Mouse (Mus musculus) kidney, embryonic 15.5 days (tissue): Measurements from ENCODE around the gene Cbx3. TPM values are rescaled to one million over a fixed set of nuclear protein-coding genes. Genes with fewer than 3 reads are reported as not detected.

Experiments
- ATAC-seq: fragments of 200-750 bp; cut with Nextera tagmentation; replicated peaks from 2 replicates; pipeline ENCODE4 v1.8.0; 2017; ENCODE audit warnings: moderate TSS enrichment; ENCODE audit not compliant: low FRiP score
- H3K27ac ChIP-seq: fragments of 300-500 bp; sonication (generic); 2 replicates; pipeline ENCODE4 v1.5.1; 2015; ENCODE audit warnings: mild to moderate bottlenecking, inconsistent platforms
- H3K27me3 ChIP-seq: fragments of 300-500 bp; sonication (generic); 2 replicates; pipeline ENCODE4 v1.6.1; 2015; ENCODE audit warnings: inconsistent platforms
- H3K36me3 ChIP-seq: fragments of 300-500 bp; sonication (generic); 2 replicates; pipeline ENCODE4 v1.6.1; 2015; ENCODE audit warnings: inconsistent platforms
- H3K4me1 ChIP-seq: fragments of 300-500 bp; sonication (generic); 2 replicates; pipeline ENCODE4 v1.6.1; 2015; ENCODE audit warnings: inconsistent platforms
- H3K4me2 ChIP-seq: fragments of 300-500 bp; sonication (generic); 2 replicates; pipeline ENCODE4 v1.6.1; 2015; ENCODE audit warnings: moderate library complexity, mild to moderate bottlenecking, inconsistent platforms
- H3K4me3 ChIP-seq: fragments of 300-500 bp; sonication (generic); replicated peaks from 2 replicates; pipeline ENCODE4 v1.5.1; 2015; ENCODE audit warnings: mild to moderate bottlenecking, inconsistent platforms
- H3K9ac ChIP-seq: fragments of 300-500 bp; sonication (generic); 2 replicates; pipeline ENCODE4 v1.6.1; 2015; ENCODE audit warnings: mild to moderate bottlenecking, inconsistent platforms
- H3K9me3 ChIP-seq: fragments of 300-500 bp; sonication (generic); replicated peaks from 2 replicates; pipeline ENCODE4 v1.6.1; 2016; ENCODE audit warnings: inconsistent platforms
- WGBS: fragments of 180-500 bp; shearing (Covaris S2); methylation state at CpG from one replicate; pipeline ENCODE4 v1.1.7; 2015; ENCODE audit warnings: mixed read lengths; 5-methylcytosine and 5-hydroxymethylcytosine counted together
- polyA plus RNA-seq: library from polyadenylated mRNA; unstranded; fragments of >200 nt; fragmentation: Nextera tagmentation; extraction: Ambion mirVana; gene quantifications from 2 replicates; pipeline ENCODE4 v1.2.1, GENCODE M21; 2015

Gene Cbx3
- polyA plus RNA-seq, result 476 and 547 TPM in 2 replicates

DNA sequence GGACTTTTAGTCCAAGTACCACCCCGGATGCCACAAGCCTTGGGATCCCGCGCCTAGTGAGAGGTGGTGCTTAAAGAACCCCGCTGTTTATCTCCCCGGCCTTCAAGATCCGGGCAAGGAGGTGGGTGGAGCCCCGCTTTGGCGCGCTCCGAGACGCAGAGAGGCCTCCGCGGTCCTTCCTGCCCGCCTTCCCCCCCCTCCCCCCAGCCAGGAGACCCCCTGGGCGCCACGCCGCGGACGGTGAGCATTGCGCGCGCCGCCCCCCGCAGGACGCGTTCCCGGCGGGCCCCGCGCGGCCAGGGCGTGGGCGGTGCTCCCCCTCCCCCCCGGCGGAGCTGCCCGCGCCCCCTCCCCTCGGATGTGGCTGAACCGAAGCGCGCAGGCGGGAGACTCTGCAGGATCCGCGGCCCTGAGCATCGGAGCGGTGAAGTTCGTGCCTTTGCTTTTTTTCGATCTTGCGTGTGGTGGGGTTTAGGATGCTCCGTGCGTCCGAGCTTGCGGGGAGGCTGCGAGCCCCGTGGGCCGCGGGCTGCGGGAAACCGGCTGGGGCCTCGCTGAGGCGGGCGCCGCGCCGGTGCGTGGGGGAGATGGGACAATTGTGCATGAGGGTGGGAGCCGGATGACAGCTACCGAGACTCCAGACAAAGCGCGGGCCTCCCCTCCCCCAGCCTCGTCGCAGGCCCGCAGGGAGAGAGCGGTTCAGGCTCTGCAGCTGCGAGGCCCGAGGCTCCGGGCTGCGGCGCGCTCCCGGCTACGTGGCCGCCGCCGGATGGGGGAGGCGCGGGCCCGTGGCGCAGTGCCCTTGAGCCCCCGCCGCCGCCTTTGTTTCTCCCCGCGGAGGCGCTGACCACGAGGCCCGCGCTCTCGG is at the start of gene Cbx3:
Cbx3 (plus strand) TSS at position 50 of the 868 bp plus-strand sequence.
- Histone ChIP-seq H3K27me3 (no peaks in the 10 kb centered on the region), H3K4me3 (peak within 1 kb of the TSS; percentile 84), H3K4me2 (peak within 1 kb of the TSS; percentile 65), H3K9ac (peak within 1 kb of the TSS; percentile 98), H3K27ac (peak within 1 kb of the TSS; percentile 100), H3K36me3 (peaks cover 53% of the 10 kb centered on the region), H3K9me3 (no peaks in the 10 kb centered on the region), H3K4me1 (peaks cover 32% of the 10 kb centered on the region)
- WGBS, result under 1% methylated on average over 96 of the region's 99 CpGs
- peak; percentile 89 for ATAC-seq

DNA sequence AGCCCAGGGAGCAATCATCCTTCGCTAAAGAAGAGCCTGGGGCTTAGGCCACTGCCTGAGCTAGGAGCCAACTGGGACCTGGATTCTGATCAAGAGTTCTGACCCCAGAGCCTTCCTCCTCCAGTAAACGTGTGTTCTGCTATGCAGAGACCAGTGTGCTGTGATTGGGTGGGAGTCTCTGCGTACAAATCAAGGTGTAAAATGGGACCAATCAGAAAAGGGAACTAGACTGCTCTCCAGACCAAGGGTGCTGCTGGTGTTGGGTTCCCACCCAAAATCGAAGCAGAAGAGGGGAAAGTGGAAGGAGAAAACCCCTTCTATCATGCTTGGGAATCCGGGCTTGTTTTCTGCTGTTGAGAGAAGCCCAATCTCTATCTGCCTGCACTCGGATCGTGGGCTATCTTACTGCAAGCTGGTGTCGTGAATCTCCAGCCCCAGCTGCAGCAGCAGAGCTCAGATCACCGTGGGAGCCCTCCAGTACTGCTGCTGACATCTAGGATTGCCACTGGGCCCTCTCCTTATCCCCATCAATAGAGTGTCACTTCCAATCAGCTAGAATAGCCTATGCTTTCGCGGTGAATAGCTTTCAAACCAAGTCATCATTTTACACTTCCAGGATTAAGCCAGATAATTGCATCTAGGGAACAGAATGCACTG is 46.6 kb upstream of the Cbx3 start:
- H3K4me3 ChIP-seq, result no peak overlapping the region
- no peaks in the 10 kb centered on the region for H3K4me1 ChIP-seq
- no peak overlapping the region for H3K4me2 ChIP-seq
- ATAC-seq, result no peak
- H3K27me3 ChIP-seq, result no peaks in the 10 kb centered on the region
- no peaks in the 10 kb centered on the region for H3K36me3 ChIP-seq
- H3K9me3 ChIP-seq, result no peaks in the 10 kb centered on the region; the same call in 1 of the 2 replicates
- 53% methylated on average over 11 of the region's 11 CpGs for WGBS
- no peak overlapping the region for H3K9ac ChIP-seq
- no peak overlapping the region for H3K27ac ChIP-seq

DNA sequence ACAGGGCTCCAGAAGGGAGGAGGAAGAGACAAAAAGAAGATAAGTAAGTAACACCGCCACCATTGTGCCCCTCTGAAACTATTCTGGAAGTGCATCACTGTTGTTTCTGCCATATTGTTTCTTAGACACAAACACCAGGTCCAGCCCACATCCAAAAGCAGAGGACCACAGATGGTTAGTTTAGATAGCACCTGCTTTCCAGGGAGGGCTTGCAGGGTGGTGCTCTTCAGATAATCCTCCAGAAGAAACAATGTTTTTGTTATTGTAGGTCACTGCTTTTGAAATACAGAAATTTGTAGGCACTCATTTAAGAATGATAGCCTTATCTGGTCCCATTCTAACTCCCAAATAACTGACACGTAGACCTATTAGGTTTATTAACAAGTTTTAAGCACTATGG is 45.6 kb upstream of the Cbx3 start:
- Histone ChIP-seq H3K27ac (no peak overlapping the region), H3K9ac (no peak overlapping the region), H3K36me3 (no peaks in the 10 kb centered on the region), H3K9me3 (no peaks in the 10 kb centered on the region; the same call in 1 of the 2 replicates), H3K4me2 (no peak overlapping the region), H3K4me1 (no peaks in the 10 kb centered on the region), H3K4me3 (no peak overlapping the region), H3K27me3 (no peaks in the 10 kb centered on the region)
- 82% methylated on average over 2 of the region's 2 CpGs for WGBS
- ATAC-seq, result no peak

DNA sequence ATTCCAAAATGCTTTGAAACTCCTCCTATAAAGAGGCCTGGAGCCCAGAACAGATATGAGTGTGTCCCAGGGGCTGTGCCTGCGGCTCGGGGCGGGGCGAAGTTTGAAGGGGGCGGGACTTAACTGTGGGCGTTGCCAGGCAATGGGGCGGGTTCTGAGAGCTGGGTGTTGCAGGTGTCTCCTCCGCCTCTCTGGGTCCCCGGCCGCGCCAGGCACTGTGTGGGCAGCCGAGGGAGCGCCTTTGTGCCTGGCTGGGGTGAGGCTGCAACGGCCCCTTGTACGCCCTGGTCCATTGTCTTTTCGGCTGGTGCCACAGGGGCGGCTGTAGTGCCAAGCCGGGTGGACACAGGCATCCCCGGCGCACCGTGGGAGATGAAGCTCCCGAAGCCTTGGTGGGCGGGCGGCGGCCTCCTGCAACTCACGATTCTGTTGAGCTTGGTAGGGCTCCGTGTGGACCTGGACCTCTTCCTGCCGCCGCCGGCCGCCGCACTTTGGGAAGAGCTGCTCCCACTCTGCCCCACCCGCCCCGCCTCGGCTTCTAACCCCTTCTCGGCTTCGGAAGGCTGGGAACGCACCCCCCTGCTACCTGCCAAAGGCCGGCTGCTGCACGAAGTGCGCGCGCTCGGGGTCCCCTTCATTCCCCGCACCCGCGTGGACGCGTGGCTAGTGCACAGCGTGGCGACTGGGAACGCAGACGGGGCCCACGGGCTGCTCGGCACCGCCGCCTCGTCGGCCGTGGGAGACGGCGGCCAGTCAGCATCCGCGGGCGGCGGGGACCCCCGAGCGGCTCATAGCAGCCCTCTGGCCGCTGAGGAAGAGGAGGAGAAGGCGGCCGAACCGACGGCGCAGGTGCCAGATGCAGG is 37.4 kb upstream of the Cbx3 start, which contains the start of gene Nfe2l3:
Nfe2l3 (plus strand) TSS at position 136 of the 863 bp plus-strand sequence.
- Histone ChIP-seq H3K9ac (peak within 1 kb of the TSS; percentile 38), H3K36me3 (no peaks in the 10 kb centered on the region), H3K4me1 (peaks cover 19% of the 10 kb centered on the region), H3K9me3 (no peaks in the 10 kb centered on the region), H3K4me3 (peak within 1 kb of the TSS; percentile 53), H3K27ac (no peak within 1 kb of the TSS), H3K4me2 (peak within 1 kb of the TSS; percentile 95), H3K27me3 (peaks cover 52% of the 10 kb centered on the region)
- WGBS, result under 1% methylated on average over 73 of the region's 74 CpGs
- peak; percentile 91 for ATAC-seq

DNA sequence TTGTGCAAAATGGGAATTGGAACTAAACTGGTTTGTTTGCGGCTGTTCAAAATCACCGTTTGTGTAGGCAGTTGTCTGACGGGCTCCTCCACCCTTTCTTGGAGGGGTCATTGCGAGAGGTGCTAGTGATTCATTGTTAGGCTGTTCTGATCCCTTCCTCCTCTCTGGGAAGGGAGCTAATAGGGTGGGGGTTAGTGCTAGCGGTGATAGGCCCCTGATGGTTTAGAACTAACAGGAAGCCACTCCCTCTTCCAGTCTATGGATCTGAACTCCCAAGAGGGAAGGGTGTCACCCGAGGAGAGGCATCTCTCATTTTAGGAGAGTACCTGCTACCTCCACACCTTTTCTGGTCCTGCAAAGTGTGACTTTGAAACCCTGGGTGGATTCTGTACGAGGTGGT is 35.9 kb upstream of the Cbx3 start:
- no peak for ATAC-seq
- WGBS, result 30% methylated on average over 7 of the region's 7 CpGs
- Histone ChIP-seq H3K36me3 (no peaks in the 10 kb centered on the region), H3K27me3 (peaks cover 52% of the 10 kb centered on the region), H3K4me3 (0 out of 2 replicates have a peak overlapping the region, but pooled peaks have one; percentile 53), H3K27ac (no peak overlapping the region), H3K4me1 (peaks cover 19% of the 10 kb centered on the region), H3K9me3 (no peaks in the 10 kb centered on the region), H3K9ac (no peak overlapping the region), H3K4me2 (peak overlapping the region; percentile 95; the same call in 1 of the 2 replicates)

DNA sequence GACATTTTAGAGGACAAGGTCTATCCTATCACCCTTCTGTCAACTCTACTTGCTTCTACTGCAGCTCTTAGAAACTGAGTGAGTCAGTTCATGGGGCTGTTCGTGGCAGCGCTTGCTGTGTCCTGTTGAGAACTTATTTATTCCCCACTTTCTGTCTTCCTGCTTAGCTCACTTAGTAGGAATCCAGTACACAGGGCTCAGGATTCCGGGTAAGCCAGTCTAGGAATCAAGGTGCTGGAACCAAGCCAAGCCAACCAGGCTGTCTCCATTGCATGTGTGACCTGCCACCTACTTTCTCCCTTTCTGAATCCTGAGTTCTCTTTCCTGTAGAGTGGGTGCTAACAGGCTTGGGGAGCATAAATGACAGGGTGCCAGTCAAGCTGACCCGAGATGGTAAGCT is 32.5 kb upstream of the Cbx3 start:
- Histone ChIP-seq H3K4me3 (no peak overlapping the region), H3K9me3 (no peaks in the 10 kb centered on the region), H3K4me2 (no peak overlapping the region), H3K4me1 (peaks cover 16% of the 10 kb centered on the region), H3K36me3 (no peaks in the 10 kb centered on the region), H3K9ac (no peak overlapping the region), H3K27me3 (peaks cover 37% of the 10 kb centered on the region), H3K27ac (no peak overlapping the region)
- WGBS, result 70% methylated on average over 4 of the region's 4 CpGs
- ATAC-seq, result no peak

DNA sequence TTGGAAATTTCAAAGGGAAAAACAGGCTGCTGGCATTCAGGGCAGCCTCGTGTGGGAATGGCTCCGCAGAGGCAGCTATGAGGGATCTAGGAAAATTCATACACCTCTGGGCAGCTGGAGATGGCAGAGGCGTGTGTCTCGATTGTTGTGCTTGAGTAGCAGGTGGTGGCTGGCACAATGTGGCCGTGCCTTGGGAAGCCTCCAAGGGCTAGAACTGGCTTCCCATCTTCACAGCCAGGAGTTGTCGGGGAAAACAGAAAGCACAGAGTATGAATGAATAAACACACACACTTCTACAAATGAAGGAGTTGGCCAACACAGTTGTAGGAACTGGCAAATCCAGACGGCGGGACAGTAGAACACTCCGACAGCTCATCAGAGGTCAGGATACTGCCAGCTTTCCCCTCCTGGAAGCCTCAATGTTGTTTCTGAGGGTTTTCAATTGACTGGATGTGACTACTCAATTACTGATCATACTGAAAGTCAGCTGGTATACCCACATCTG is 31.3 kb upstream of the Cbx3 start:
- H3K9ac ChIP-seq, result no peak overlapping the region
- no peaks in the 10 kb centered on the region for H3K9me3 ChIP-seq
- H3K36me3 ChIP-seq, result no peaks in the 10 kb centered on the region
- H3K27me3 ChIP-seq, result peaks cover 25% of the 10 kb centered on the region
- ATAC-seq, result no peak
- H3K4me3 ChIP-seq, result no peak overlapping the region
- no peak overlapping the region for H3K4me2 ChIP-seq
- WGBS, result 92% methylated on average over 9 of the region's 9 CpGs
- peaks cover 4% of the 10 kb centered on the region; the same call in 1 of the 2 replicates for H3K4me1 ChIP-seq
- no peak overlapping the region for H3K27ac ChIP-seq

DNA sequence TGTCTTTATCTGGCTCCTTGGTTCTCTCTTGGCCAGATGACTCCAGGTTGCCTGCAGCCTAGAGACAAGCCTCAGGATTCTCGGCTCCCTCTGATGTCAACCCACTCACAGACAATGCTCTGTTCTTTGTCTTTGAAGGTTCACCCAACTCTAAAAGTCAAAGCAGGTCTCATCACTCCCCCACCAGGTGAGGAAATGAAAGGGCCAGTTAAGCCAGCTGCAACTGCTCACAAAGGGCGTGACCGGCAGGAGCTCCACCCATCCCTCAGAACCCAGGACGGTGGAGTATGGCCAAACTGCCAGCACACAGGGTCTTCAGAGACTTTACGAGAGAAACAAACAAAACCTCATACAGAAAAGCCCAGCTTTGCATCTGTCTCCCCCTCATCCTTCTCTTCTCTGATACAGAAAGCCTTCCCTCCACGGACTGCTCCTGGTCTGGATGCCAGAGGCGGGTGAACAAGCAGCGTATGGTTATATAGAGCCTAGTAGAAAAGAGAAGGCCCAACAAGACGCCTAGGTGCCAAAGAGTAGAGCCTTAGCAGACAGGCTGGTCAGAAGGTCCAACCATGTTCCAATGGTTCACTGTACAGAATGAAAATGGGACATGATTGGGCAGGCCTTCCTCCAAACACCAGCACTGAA is 27.8 kb upstream of the Cbx3 start:
- Histone ChIP-seq H3K36me3 (no peaks in the 10 kb centered on the region), H3K27ac (no peak overlapping the region), H3K4me3 (no peak overlapping the region), H3K9me3 (no peaks in the 10 kb centered on the region), H3K9ac (no peak overlapping the region), H3K4me1 (peaks cover 6% of the 10 kb centered on the region; the same call in 1 of the 2 replicates), H3K27me3 (no peaks in the 10 kb centered on the region), H3K4me2 (no peak overlapping the region)
- 52% methylated on average over 9 of the region's 9 CpGs for WGBS
- ATAC-seq, result peak; percentile 25; the same call in 1 of the 2 replicates

DNA sequence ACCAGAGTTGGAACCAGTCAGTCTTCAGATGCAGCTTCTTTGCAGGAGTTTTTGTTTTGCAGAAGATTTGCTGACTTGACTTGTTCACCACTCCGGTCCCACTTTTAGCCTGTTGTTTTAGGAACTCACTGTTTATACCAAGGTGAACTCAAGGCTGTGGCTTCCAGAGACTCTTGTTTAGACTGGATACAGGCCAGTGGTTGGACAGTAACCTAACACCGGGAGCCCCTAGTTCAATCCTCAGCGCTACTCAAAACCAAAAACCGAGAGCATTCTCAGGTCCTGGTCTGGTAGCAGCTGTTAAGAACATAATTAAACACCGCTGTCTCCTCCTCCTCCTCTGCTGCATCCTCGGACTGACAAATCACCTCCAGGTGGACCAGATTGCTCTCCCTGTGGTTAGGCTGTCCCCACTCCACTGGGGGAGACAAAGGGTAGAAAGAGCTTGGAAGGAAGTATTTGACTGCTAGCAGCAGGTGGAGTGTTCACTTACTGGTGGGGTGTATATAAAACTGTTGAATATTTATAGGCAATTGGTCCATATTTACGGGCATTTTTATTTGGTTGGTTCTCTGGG is 17.1 kb upstream of the Cbx3 start:
- 32% methylated on average over 7 of the region's 7 CpGs for WGBS
- peaks cover 11% of the 10 kb centered on the region for H3K4me1 ChIP-seq
- H3K4me2 ChIP-seq, result no peak overlapping the region
- ATAC-seq, result peak; percentile 67
- no peaks in the 10 kb centered on the region for H3K27me3 ChIP-seq
- peaks cover 8% of the 10 kb centered on the region for H3K36me3 ChIP-seq
- no peaks in the 10 kb centered on the region for H3K9me3 ChIP-seq
- no peak overlapping the region for H3K9ac ChIP-seq
- H3K27ac ChIP-seq, result peak overlapping the region; percentile 5; the same call in 1 of the 2 replicates
- no peak overlapping the region for H3K4me3 ChIP-seq

DNA sequence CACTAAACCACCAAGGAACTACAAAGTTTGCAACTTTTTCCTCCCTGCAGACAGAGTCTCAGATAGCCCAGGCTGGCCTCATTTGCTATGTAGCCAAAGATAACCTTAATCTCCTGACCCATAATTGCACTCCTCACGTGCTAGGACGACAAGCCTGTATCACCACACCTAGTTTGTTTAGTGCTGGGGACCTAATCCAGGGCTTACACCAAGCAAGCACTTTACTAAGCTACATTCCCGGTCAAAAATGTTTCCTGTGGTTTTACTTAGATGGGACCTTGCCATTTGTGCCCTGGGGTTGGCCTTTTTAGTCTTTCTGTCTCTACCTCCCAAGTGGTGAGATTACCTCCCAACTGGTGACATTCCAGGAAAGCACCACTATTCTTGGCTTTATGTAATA is 15.2 kb upstream of the Cbx3 start:
- ATAC-seq, result no peak
- Histone ChIP-seq H3K4me3 (no peak overlapping the region), H3K9me3 (no peaks in the 10 kb centered on the region), H3K4me2 (no peak overlapping the region), H3K27me3 (no peaks in the 10 kb centered on the region), H3K9ac (no peak overlapping the region), H3K27ac (0 out of 2 replicates have a peak overlapping the region, but pooled peaks have one; percentile 15), H3K36me3 (peaks cover 23% of the 10 kb centered on the region), H3K4me1 (peaks cover 11% of the 10 kb centered on the region)
- WGBS, result 58% methylated on average over 3 of the region's 3 CpGs

DNA sequence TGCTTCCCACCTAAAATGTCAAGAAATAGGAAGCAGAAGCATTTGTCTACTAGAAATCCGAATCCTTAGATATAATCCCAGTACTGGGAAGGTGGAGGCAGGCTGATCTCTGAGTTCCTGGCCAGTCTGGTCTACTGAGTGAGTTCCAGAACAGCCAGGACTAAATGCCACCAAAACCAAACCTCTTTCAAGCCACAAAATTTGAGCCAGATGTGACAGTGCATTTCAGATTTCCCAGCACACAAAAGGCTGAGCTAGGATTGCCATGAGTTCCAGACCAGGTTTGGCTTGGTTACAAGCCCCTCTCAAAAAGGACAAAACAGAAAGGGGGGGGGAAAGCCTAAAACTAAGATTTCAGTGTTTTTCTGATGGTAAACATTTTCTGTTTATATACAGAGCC is 14.0 kb upstream of the Cbx3 start:
- no peak overlapping the region for H3K4me3 ChIP-seq
- ATAC-seq, result no peak
- H3K4me2 ChIP-seq, result no peak overlapping the region
- H3K4me1 ChIP-seq, result peaks cover 11% of the 10 kb centered on the region
- no peaks in the 10 kb centered on the region for H3K9me3 ChIP-seq
- WGBS, result 62% methylated on average over 1 of the region's 1 CpGs
- peaks cover 33% of the 10 kb centered on the region for H3K36me3 ChIP-seq
- no peak overlapping the region for H3K27ac ChIP-seq
- no peak overlapping the region for H3K9ac ChIP-seq
- H3K27me3 ChIP-seq, result no peaks in the 10 kb centered on the region
